8 mouse cellular contexts compared by ENCODE assay signal in genomic region chr5:72203734-72204073, GRCm38 (mm10). TPM values are rescaled to one million over a fixed set of nuclear protein-coding genes. Genes with fewer than 3 reads are reported as not detected.
A peak's percentile ranks its signal among the peaks of the same experiment; 100 is the strongest.
DNase-seq lines count a peak whose midpoint lies in the region; ATAC-seq and TF ChIP-seq lines count a peak whose summit lies in the region.

No protein-coding gene starts in this region.

- DNase-seq in gastrocnemius, adult 2 months = no peak
- DNase-seq in gastrocnemius, postnatal 14 days = no peak
- DNase-seq in Patski (ENCODE audit: low read depth, low spot score) = no peak
- DNase-seq in layer of hippocampus, adult 11-12 months (ENCODE audit: low spot score) = no peak
- no peak for DNase-seq in gastrocnemius, postnatal 10 days
- no peak for DNase-seq in urinary bladder, postnatal 4 days (ENCODE audit: low spot score in 2 of 2)

- peak overlapping the region; percentile 77 for H3K4me2 ChIP-seq in heart, embryonic 15.5 days

- in situ Hi-C loops in Patski (cut with MboI; ENCODE audit: low pct_unique_long_range_greater_than_20kb) = loop anchor here (25.0 kb wide), 1 partner anchor 1134 kb away; the partner anchor contains the start of gene Ociad2

- H3K9ac ChIP-seq in heart, embryonic 15.5 days = peak overlapping the region; percentile 57

- H3K9me3 ChIP-seq in heart, embryonic 15.5 days (replicated peaks) = no peaks in the 10 kb centered on the region

- TF ChIP-seq CTCF in gastrocnemius, adult 2 months (IDR thresholded peaks at IDR 0.05) = no peak
- TF ChIP-seq CTCF in Patski (IDR thresholded peaks at IDR 0.05) = no peak

- ATAC-seq in Patski = peak; percentile 22
- no peak for ATAC-seq in heart, embryonic 15.5 days (replicated peaks; ENCODE audit: insufficient number of reproducible peaks, insufficient read depth, low FRiP score, low read depth)
- ATAC-seq in megakaryocyte progenitor cell, adult 5-6 weeks (replicated peaks; ENCODE audit: poor library complexity) = peak; percentile 24

- peaks cover 14% of the 10 kb centered on the region for H3K4me1 ChIP-seq in heart, embryonic 15.5 days (replicated peaks)

- H3K27ac ChIP-seq in gastrocnemius, adult 2 months = peak overlapping the region; percentile 79
- H3K27ac ChIP-seq in heart, embryonic 15.5 days = peak overlapping the region; percentile 80; the same call in 1 of the 2 replicates

- CTCF ChIA-PET in Patski (lab: Charles Lee) = interaction anchor here (0.6 to 2.2 kb wide), 6 partner anchors 8 to 41 kb away, joined by 3 to 11 read pairs (median 5); no protein-coding TSS in a partner anchor

- H3K4me3 ChIP-seq in gastrocnemius, adult 2 months = peak overlapping the region; percentile 88
- peak overlapping the region; percentile 70 for H3K4me3 ChIP-seq in heart, embryonic 15.5 days

- no peaks in the 10 kb centered on the region for H3K36me3 ChIP-seq in heart, embryonic 15.5 days

- intact Hi-C loops in gastrocnemius, adult 2 months (cut with DNase I) = loop anchor here (2.0 kb wide), 1 partner anchor 23 kb away; no protein-coding TSS in a partner anchor
- intact Hi-C loops in gastrocnemius, postnatal 14 days (cut with DNase I; ENCODE audit: low total_unique reads) = no loop called here

- POLR2A ChIA-PET in Patski (lab: Charles Lee) = no interaction called here

- WGBS in heart, embryonic 15.5 days = 4% methylated on average over 10 of the region's 10 CpGs

- H3K27me3 ChIP-seq in Patski = no peaks in the 10 kb centered on the region
- H3K27me3 ChIP-seq in heart, embryonic 15.5 days = no peaks in the 10 kb centered on the region

RNA-seq across cellular contexts. Expression of gene Commd8, which starts 35.7 kb away (rescaled TPM):
- 10 to 100 TPM; 31.5 to 35.5 TPM for total RNA-seq in gastrocnemius, adult 2 months (2021)
- total RNA-seq in gastrocnemius, postnatal 14 days (2021) = 10 to 100 TPM; 26.9 to 29.6 TPM
- polyA plus RNA-seq in Patski (2021) = 100 TPM
- polyA plus RNA-seq in heart, embryonic 15.5 days (2015; fragmentation: Nextera tagmentation; extraction: Ambion mirVana) = 87.3 and 98.1 TPM in 2 replicates
- total RNA-seq in megakaryocyte progenitor cell, adult 5-6 weeks (2015) = 124 and 140 TPM in 2 replicates
- total RNA-seq in megakaryocyte progenitor cell, adult 5-6 weeks (2017) = 72.1 and 74.5 TPM in 2 replicates
- 10 to 100 TPM; 36.7 to 38.6 TPM for total RNA-seq in gastrocnemius, postnatal 10 days (2021)
